ENCODE assay signal across 9 mouse cellular contexts in the genomic region with DNA sequence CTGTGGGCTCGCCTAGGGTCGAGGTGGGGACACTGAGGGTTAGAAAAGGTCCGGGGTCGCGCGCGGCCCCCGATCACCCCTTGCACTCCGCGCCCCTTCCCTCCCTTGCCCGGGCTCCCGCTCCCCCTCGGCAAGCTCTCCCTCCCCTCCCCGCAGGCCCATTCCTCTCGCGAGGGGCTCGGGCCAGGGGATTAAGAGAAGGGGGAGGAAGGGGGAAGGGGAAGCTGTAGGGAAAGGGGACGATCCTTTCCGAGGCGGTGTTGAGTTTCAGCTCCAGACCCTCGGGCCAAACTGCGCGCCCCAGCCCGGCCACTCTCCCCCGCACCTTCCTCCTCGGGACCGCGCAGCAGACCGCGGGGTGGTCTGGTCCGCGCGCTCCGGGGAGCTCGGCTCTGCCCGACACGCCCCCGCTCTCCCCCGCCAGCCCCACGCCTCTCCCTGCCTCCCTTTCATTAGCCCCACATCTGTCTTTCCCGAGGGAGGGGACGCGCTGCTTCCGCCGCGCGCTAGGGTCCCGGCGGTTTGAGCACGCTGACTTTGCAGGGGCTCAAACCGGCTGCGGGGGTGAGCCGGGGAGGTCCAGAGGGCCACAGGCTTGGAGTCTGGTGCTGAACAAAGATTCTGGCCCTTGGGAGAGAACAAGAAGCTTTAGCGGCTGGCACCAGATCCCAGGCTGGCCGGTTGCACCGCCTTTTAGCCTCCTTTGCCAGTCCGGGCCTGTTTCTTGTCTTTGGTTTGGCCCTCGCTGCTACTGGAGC. TPM values are rescaled to one million over a fixed set of nuclear protein-coding genes. Genes with fewer than 3 reads are reported as not detected.
A peak's percentile ranks its signal among the peaks of the same experiment; 100 is the strongest.
DNase-seq lines count a peak whose midpoint lies in the region; ATAC-seq lines count a peak whose summit lies in the region.
"Had no signal": no experiment of that assay in that cellular context is flagged by ENCODE, and none has a peak within 500 bp of the region (broad histone marks: within the 10 kb centered on the region; RNA-seq: fewer than 3 reads in every experiment).

No protein-coding gene starts in this region.

- WGBS in hindbrain, embryonic 11.5 days: under 1% methylated on average over 39 of the region's 58 CpGs
- 1% methylated on average over 46 of the region's 58 CpGs for WGBS in liver, embryonic 12.5 days (ENCODE audit: insufficient replicate concordance)
- WGBS in neural tube, embryonic 12.5 days: under 1% methylated on average over 51 of the region's 58 CpGs

- H3K4me1 ChIP-seq in hindbrain, embryonic 11.5 days (replicated peaks; ENCODE audit: control insufficient read depth, insufficient read depth, low read length): peaks cover 7% of the 10 kb centered on the region
- peaks cover 30% of the 10 kb centered on the region for H3K4me1 ChIP-seq in liver, embryonic 12.5 days
- peaks cover 28% of the 10 kb centered on the region for H3K4me1 ChIP-seq in neural tube, embryonic 12.5 days

- peak overlapping the region; percentile 86 for H3K9ac ChIP-seq in hindbrain, embryonic 11.5 days (ENCODE audit: low read depth, low read length)
- H3K9ac ChIP-seq in liver, embryonic 12.5 days: peak overlapping the region; percentile 49; the same call in 1 of the 2 replicates
- H3K9ac ChIP-seq in neural tube, embryonic 12.5 days: peak overlapping the region; percentile 85

- 0 out of 2 replicates have a peak, but pooled peaks cover 3% of the 10 kb centered on the region for H3K36me3 ChIP-seq in hindbrain, embryonic 11.5 days (ENCODE audit: control insufficient read depth, insufficient read depth, low read length)
- H3K36me3 ChIP-seq in liver, embryonic 12.5 days: no peaks in the 10 kb centered on the region
- peaks cover 6% of the 10 kb centered on the region for H3K36me3 ChIP-seq in neural tube, embryonic 12.5 days

- DNase-seq in adrenal gland, postnatal 10 days: peak; percentile 63
- no peak for DNase-seq in adrenal gland, postnatal 4 days (ENCODE audit: low spot score in 2 of 2)
- peak; percentile 33 for DNase-seq in adrenal gland, postnatal 25 days
- DNase-seq in frontal cortex, postnatal 36 days (ENCODE audit: low spot score in 2 of 2): peak; percentile 31 to 40
- peak; percentile 86 for DNase-seq in hindbrain, embryonic 11.5 days (ENCODE audit: low spot score)
- no peak for DNase-seq in thymus, postnatal 10 days (ENCODE audit: low spot score in 2 of 2)

- ATAC-seq in hindbrain, embryonic 11.5 days (ENCODE audit: low FRiP score): peak; percentile 79
- ATAC-seq in liver, embryonic 12.5 days: no peak
- ATAC-seq in neural tube, embryonic 12.5 days (ENCODE audit: low FRiP score, low read depth): peak; percentile 77

- H3K4me3 ChIP-seq in hindbrain, embryonic 11.5 days (ENCODE audit: low read depth, low read length): peak overlapping the region; percentile 53
- H3K4me3 ChIP-seq in liver, embryonic 12.5 days: peak overlapping the region; percentile 45
- peak overlapping the region; percentile 53 for H3K4me3 ChIP-seq in neural tube, embryonic 12.5 days

- H3K9me3 ChIP-seq in hindbrain, embryonic 11.5 days (ENCODE audit: control insufficient read depth, low read length): no peaks in the 10 kb centered on the region
- H3K9me3 ChIP-seq in liver, embryonic 12.5 days (replicated peaks): no peaks in the 10 kb centered on the region
- peaks cover 5% of the 10 kb centered on the region for H3K9me3 ChIP-seq in neural tube, embryonic 12.5 days

- peak overlapping the region; percentile 96 for H3K27ac ChIP-seq in hindbrain, embryonic 11.5 days (ENCODE audit: low read depth, low read length)
- H3K27ac ChIP-seq in liver, embryonic 12.5 days: 0 out of 2 replicates have a peak overlapping the region, but pooled peaks have one; percentile 46
- peak overlapping the region; percentile 89 for H3K27ac ChIP-seq in neural tube, embryonic 12.5 days

- no peaks in the 10 kb centered on the region for H3K27me3 ChIP-seq in hindbrain, embryonic 11.5 days (ENCODE audit: control insufficient read depth, insufficient read depth, low read length)
- peaks cover 92% of the 10 kb centered on the region for H3K27me3 ChIP-seq in liver, embryonic 12.5 days (replicated peaks)
- no peaks in the 10 kb centered on the region; the same call in 1 of the 2 replicates for H3K27me3 ChIP-seq in neural tube, embryonic 12.5 days (replicated peaks)

- H3K4me2 ChIP-seq in hindbrain, embryonic 11.5 days (replicated peaks; ENCODE audit: low read depth, low read length): peak overlapping the region; percentile 93
- peak overlapping the region; percentile 69 for H3K4me2 ChIP-seq in liver, embryonic 12.5 days
- H3K4me2 ChIP-seq in neural tube, embryonic 12.5 days (replicated peaks): peak overlapping the region; percentile 92

RNA-seq across cellular contexts. Expression of a gene that starts 0.7 kb away (rescaled TPM):
- 1 to 10 TPM; 7.4 to 9.9 TPM for total RNA-seq in adrenal gland, postnatal 10 days (2021)
- 10 to 100 TPM; 13.2 to 13.9 TPM for total RNA-seq in adrenal gland, postnatal 4 days (2021)
- 2.6 and 3.6 TPM in 2 replicates for total RNA-seq in adrenal gland, postnatal 25 days (2021)
- 20.7 and 22.2 TPM in 2 replicates for polyA plus RNA-seq in hindbrain, embryonic 11.5 days (2014; fragmentation: Nextera tagmentation; extraction: Ambion mirVana)
- 1.5 and 2.0 TPM in 2 replicates for polyA plus RNA-seq in liver, embryonic 12.5 days (2016; fragmentation: Nextera tagmentation; extraction: Ambion mirVana)
- polyA plus RNA-seq in neural tube, embryonic 12.5 days (2016; fragmentation: Nextera tagmentation; extraction: Ambion mirVana): 29.1 and 31.2 TPM in 2 replicates
- total RNA-seq: common myeloid progenitor, adult 5-6 weeks had no signal

RNA-seq across cellular contexts. Expression of a gene that starts 5.9 kb away (rescaled TPM):
- total RNA-seq in adrenal gland, postnatal 10 days (2021): not detected
- total RNA-seq in adrenal gland, postnatal 4 days (2021): not detected
- not detected in 2 replicates for total RNA-seq in adrenal gland, postnatal 25 days (2021)
- 0.47 TPM in 1 of 2 replicates, not detected in the other for polyA plus RNA-seq in hindbrain, embryonic 11.5 days (2014; fragmentation: Nextera tagmentation; extraction: Ambion mirVana)
- not detected in 2 replicates for polyA plus RNA-seq in liver, embryonic 12.5 days (2016; fragmentation: Nextera tagmentation; extraction: Ambion mirVana)
- 0.19 and 0.48 TPM in 2 replicates for polyA plus RNA-seq in neural tube, embryonic 12.5 days (2016; fragmentation: Nextera tagmentation; extraction: Ambion mirVana)
- total RNA-seq: common myeloid progenitor, adult 5-6 weeks had no signal

RNA-seq across cellular contexts. Expression of a gene that starts 9.5 kb away (rescaled TPM):
- 1 to 10 TPM; 1.3 to 2.6 TPM for total RNA-seq in adrenal gland, postnatal 10 days (2021)
- 1 to 10 TPM; 2.4 to 3.8 TPM for total RNA-seq in adrenal gland, postnatal 4 days (2021)
- total RNA-seq in adrenal gland, postnatal 25 days (2021): 0.49 and 1.2 TPM in 2 replicates
- 1.8 and 4.1 TPM in 2 replicates for polyA plus RNA-seq in hindbrain, embryonic 11.5 days (2014; fragmentation: Nextera tagmentation; extraction: Ambion mirVana)
- not detected in 2 replicates for polyA plus RNA-seq in liver, embryonic 12.5 days (2016; fragmentation: Nextera tagmentation; extraction: Ambion mirVana)
- polyA plus RNA-seq in neural tube, embryonic 12.5 days (2016; fragmentation: Nextera tagmentation; extraction: Ambion mirVana): 6.7 and 7.2 TPM in 2 replicates
- total RNA-seq: common myeloid progenitor, adult 5-6 weeks had no signal

RNA-seq across cellular contexts. Expression of a gene that starts 13.6 kb away (rescaled TPM):
- 10 to 100 TPM; 29.8 to 37.2 TPM for total RNA-seq in adrenal gland, postnatal 10 days (2021)
- total RNA-seq in adrenal gland, postnatal 4 days (2021): 10 to 100 TPM; 63.7 to 68.4 TPM
- 32.9 and 41.6 TPM in 2 replicates for total RNA-seq in adrenal gland, postnatal 25 days (2021)
- 40.2 and 41.0 TPM in 2 replicates for polyA plus RNA-seq in hindbrain, embryonic 11.5 days (2014; fragmentation: Nextera tagmentation; extraction: Ambion mirVana)
- 5.9 and 6.0 TPM in 2 replicates for polyA plus RNA-seq in liver, embryonic 12.5 days (2016; fragmentation: Nextera tagmentation; extraction: Ambion mirVana)
- 126 and 131 TPM in 2 replicates for polyA plus RNA-seq in neural tube, embryonic 12.5 days (2016; fragmentation: Nextera tagmentation; extraction: Ambion mirVana)

RNA-seq across cellular contexts. Expression of a gene that starts 34.3 kb away (rescaled TPM):
- 100 to 1,000 TPM; 159 to 198 TPM for total RNA-seq in adrenal gland, postnatal 10 days (2021)
- 100 to 1,000 TPM; 334 to 350 TPM for total RNA-seq in adrenal gland, postnatal 4 days (2021)
- 195 and 256 TPM in 2 replicates for total RNA-seq in adrenal gland, postnatal 25 days (2021)
- 168 and 173 TPM in 2 replicates for polyA plus RNA-seq in hindbrain, embryonic 11.5 days (2014; fragmentation: Nextera tagmentation; extraction: Ambion mirVana)
- polyA plus RNA-seq in liver, embryonic 12.5 days (2016; fragmentation: Nextera tagmentation; extraction: Ambion mirVana): 97.0 and 97.9 TPM in 2 replicates
- polyA plus RNA-seq in neural tube, embryonic 12.5 days (2016; fragmentation: Nextera tagmentation; extraction: Ambion mirVana): 214 and 236 TPM in 2 replicates

Comparison
In these comparisons a context has a peak if more than half of its experiments do, and no peak if none do; other contexts are left out.
1. DNase-seq: peak in adrenal gland, postnatal 10 days (single experiment), adrenal gland, postnatal 25 days (single experiment), frontal cortex, postnatal 36 days (2 of 2) and hindbrain, embryonic 11.5 days (single experiment); none in adrenal gland, postnatal 4 days (0 of 2) and thymus, postnatal 10 days (0 of 2).
2. H3K27ac ChIP-seq: peak in every context shown above with its lines; median percentile 96 in hindbrain, embryonic 11.5 days; 89 in neural tube, embryonic 12.5 days; 46 in liver, embryonic 12.5 days.
3. Peak in every context shown above with its lines, with median percentiles within 50 percentile points of each other: H3K4me2 ChIP-seq, H3K4me3 ChIP-seq and H3K9ac ChIP-seq.